Mouse (Mus musculus): ENCODE measurements around the gene Mecom. TPM values are rescaled to one million over a fixed set of nuclear protein-coding genes. Genes with fewer than 3 reads are reported as not detected.

The Mecom gene
- polyA plus RNA-seq, 1 experiment from 2014 or later = 218 TPM

GRCm38 (mm10) chr3:30276099-30276498 is 271.7 kb downstream of the Mecom start:
- H3K4me2 ChIP-seq (ENCODE audit: low read depth, severe bottlenecking) = no peak overlapping the region
- no peaks in the 10 kb centered on the region for H3K36me3 ChIP-seq (ENCODE audit: control insufficient read depth, insufficient read depth, low read length)
- ATAC-seq (ENCODE audit: insufficient number of reproducible peaks, low FRiP score, low TSS enrichment, low read depth) (no peak), DNase-seq (ENCODE audit: low spot score) (no peak)
- WGBS = 90% methylated on average over 8 of the region's 8 CpGs
- no peak overlapping the region for H3K27ac ChIP-seq (replicated peaks; ENCODE audit: low read depth, low read length)
- H3K9me3 ChIP-seq (ENCODE audit: control insufficient read depth, low read length) = no peaks in the 10 kb centered on the region
- no peak overlapping the region for H3K9ac ChIP-seq (ENCODE audit: low read length)
- no peak overlapping the region for H3K4me3 ChIP-seq (ENCODE audit: low read depth, low read length)
- H3K4me1 ChIP-seq (ENCODE audit: control insufficient read depth, insufficient read depth, low read length) = 0 out of 2 replicates have a peak, but pooled peaks cover 7% of the 10 kb centered on the region
- H3K27me3 ChIP-seq (ENCODE audit: control insufficient read depth, insufficient read depth, low read length) = no peaks in the 10 kb centered on the region

GRCm38 (mm10) chr3:30269253-30269652 is 278.6 kb downstream of the Mecom start:
- ATAC-seq (ENCODE audit: insufficient number of reproducible peaks, low FRiP score, low TSS enrichment, low read depth) = no peak
- 71% methylated on average over 3 of the region's 3 CpGs for WGBS
- Histone ChIP-seq H3K4me2 (ENCODE audit: low read depth, severe bottlenecking) (no peak overlapping the region), H3K4me1 (ENCODE audit: control insufficient read depth, insufficient read depth, low read length) (0 out of 2 replicates have a peak, but pooled peaks cover under 1% of the 10 kb centered on the region), H3K36me3 (ENCODE audit: control insufficient read depth, insufficient read depth, low read length) (no peaks in the 10 kb centered on the region), H3K4me3 (ENCODE audit: low read depth, low read length) (no peak overlapping the region), H3K27ac (replicated peaks; ENCODE audit: low read depth, low read length) (no peak overlapping the region), H3K27me3 (ENCODE audit: control insufficient read depth, insufficient read depth, low read length) (no peaks in the 10 kb centered on the region), H3K9me3 (ENCODE audit: control insufficient read depth, low read length) (no peaks in the 10 kb centered on the region), H3K9ac (ENCODE audit: low read length) (no peak overlapping the region)
- no peak for DNase-seq (ENCODE audit: low spot score)

DNA sequence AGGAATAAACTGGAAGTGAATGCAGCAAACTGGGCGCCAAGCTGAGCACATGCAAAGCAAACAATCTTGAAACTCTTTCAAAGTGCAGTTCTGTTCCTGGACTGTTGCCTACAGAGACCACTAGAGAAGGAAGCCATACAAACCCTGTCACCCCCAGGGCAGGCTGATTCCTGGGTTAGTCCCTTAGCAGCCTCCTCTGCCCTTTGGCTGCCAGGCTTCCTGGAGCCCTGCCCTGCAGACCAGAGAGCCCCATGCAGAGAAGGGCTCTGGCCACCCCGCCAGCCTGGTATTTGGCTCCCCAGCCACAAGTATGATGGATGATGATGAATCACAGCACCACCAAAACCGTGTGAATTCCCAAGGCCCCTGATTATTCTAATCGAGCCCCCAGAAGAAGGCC is 286.9 kb downstream of the Mecom start:
- DNase-seq (ENCODE audit: low spot score) = no peak
- H3K4me2 ChIP-seq (ENCODE audit: low read depth, severe bottlenecking) = no peak overlapping the region
- no peak overlapping the region; the same call in 1 of the 2 replicates for H3K27ac ChIP-seq (replicated peaks; ENCODE audit: low read depth, low read length)
- H3K9ac ChIP-seq (ENCODE audit: low read length) = no peak overlapping the region
- H3K9me3 ChIP-seq (ENCODE audit: control insufficient read depth, low read length) = no peaks in the 10 kb centered on the region
- H3K4me3 ChIP-seq (ENCODE audit: low read depth, low read length) = no peak overlapping the region
- WGBS = 32% methylated on average over 4 of the region's 4 CpGs
- H3K27me3 ChIP-seq (ENCODE audit: control insufficient read depth, insufficient read depth, low read length) = no peaks in the 10 kb centered on the region
- ATAC-seq (ENCODE audit: insufficient number of reproducible peaks, low FRiP score, low TSS enrichment, low read depth) = no peak
- H3K4me1 ChIP-seq (ENCODE audit: control insufficient read depth, insufficient read depth, low read length) = peaks cover 12% of the 10 kb centered on the region
- no peaks in the 10 kb centered on the region for H3K36me3 ChIP-seq (ENCODE audit: control insufficient read depth, insufficient read depth, low read length)

DNA sequence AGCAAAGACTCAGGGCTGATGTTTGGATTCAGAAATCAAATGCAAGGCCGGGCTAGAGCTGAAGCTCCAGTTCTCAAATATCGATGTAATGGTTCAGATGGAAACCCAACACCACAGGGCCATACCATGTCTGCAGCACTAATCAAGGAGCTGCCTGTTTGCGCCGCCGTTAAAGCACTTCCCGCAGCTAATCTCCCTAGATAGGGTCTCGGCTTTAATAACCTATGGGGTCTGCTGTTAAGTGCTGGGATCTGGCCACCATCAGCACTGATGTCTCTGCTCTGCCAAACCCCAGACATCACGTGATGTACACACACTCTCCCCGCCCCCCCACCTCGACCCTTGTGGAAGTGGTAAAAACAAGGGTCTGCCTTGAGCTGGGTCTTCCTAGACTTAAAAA is 289.4 kb downstream of the Mecom start:
- no peak overlapping the region for H3K4me2 ChIP-seq (ENCODE audit: low read depth, severe bottlenecking)
- ATAC-seq (ENCODE audit: insufficient number of reproducible peaks, low FRiP score, low TSS enrichment, low read depth) (peak; percentile 88), DNase-seq (ENCODE audit: low spot score) (peak; percentile 67)

GRCm38 (mm10) chr3:30257776-30258175 is 290.0 kb downstream of the Mecom start:
- H3K9me3 ChIP-seq (ENCODE audit: control insufficient read depth, low read length) = no peaks in the 10 kb centered on the region
- DNase-seq (ENCODE audit: low spot score) = no peak
- H3K4me3 ChIP-seq (ENCODE audit: low read depth, low read length) = no peak overlapping the region
- H3K4me2 ChIP-seq (ENCODE audit: low read depth, severe bottlenecking) = no peak overlapping the region
- H3K27ac ChIP-seq (replicated peaks; ENCODE audit: low read depth, low read length) = no peak overlapping the region; the same call in 1 of the 2 replicates
- no peaks in the 10 kb centered on the region for H3K36me3 ChIP-seq (ENCODE audit: control insufficient read depth, insufficient read depth, low read length)
- 48% methylated on average over 5 of the region's 5 CpGs for WGBS
- no peak overlapping the region for H3K9ac ChIP-seq (ENCODE audit: low read length)
- no peaks in the 10 kb centered on the region for H3K27me3 ChIP-seq (ENCODE audit: control insufficient read depth, insufficient read depth, low read length)
- H3K4me1 ChIP-seq (ENCODE audit: control insufficient read depth, insufficient read depth, low read length) = peaks cover 12% of the 10 kb centered on the region
- ATAC-seq (ENCODE audit: insufficient number of reproducible peaks, low FRiP score, low TSS enrichment, low read depth) = no peak

More for the DNA sequence above, 289.4 kb downstream of the Mecom start:
- Histone ChIP-seq H3K4me1 (ENCODE audit: control insufficient read depth, insufficient read depth, low read length) (peaks cover 12% of the 10 kb centered on the region), H3K36me3 (ENCODE audit: control insufficient read depth, insufficient read depth, low read length) (no peaks in the 10 kb centered on the region), H3K27me3 (ENCODE audit: control insufficient read depth, insufficient read depth, low read length) (no peaks in the 10 kb centered on the region), H3K27ac (replicated peaks; ENCODE audit: low read depth, low read length) (peak overlapping the region; percentile 48; the same call in 1 of the 2 replicates), H3K4me3 (ENCODE audit: low read depth, low read length) (no peak overlapping the region), H3K9ac (ENCODE audit: low read length) (no peak overlapping the region), H3K9me3 (ENCODE audit: control insufficient read depth, low read length) (no peaks in the 10 kb centered on the region)
- WGBS = 9% methylated on average over 10 of the region's 10 CpGs

DNA sequence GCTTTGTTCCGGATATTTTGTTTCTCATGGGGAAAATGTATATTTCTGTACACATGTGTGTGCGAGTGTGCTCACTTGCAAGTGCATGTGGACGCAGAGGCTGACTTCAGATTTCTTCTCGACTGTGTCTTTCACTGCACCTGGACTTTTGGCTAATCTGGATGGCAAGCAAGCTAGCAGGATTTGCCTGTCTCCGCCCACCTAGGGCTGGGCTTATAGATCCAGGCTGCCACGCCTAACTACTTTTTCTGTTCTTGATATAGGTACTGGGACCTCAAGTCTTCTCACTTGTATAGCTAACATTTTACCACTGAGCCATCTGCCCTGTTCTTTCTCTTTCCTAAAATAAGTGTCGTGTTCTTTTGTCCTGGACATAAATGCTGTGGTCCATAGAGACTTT is 290.9 kb downstream of the Mecom start:
- no peak overlapping the region for H3K4me3 ChIP-seq (ENCODE audit: low read depth, low read length)
- 84% methylated on average over 7 of the region's 7 CpGs for WGBS
- H3K4me2 ChIP-seq (ENCODE audit: low read depth, severe bottlenecking) = no peak overlapping the region
- DNase-seq (ENCODE audit: low spot score) (no peak), ATAC-seq (ENCODE audit: insufficient number of reproducible peaks, low FRiP score, low TSS enrichment, low read depth) (no peak)
- H3K9me3 ChIP-seq (ENCODE audit: control insufficient read depth, low read length) = no peaks in the 10 kb centered on the region
- H3K4me1 ChIP-seq (ENCODE audit: control insufficient read depth, insufficient read depth, low read length) = peaks cover 12% of the 10 kb centered on the region
- H3K36me3 ChIP-seq (ENCODE audit: control insufficient read depth, insufficient read depth, low read length) = no peaks in the 10 kb centered on the region
- H3K27ac ChIP-seq (replicated peaks; ENCODE audit: low read depth, low read length) = no peak overlapping the region
- no peaks in the 10 kb centered on the region for H3K27me3 ChIP-seq (ENCODE audit: control insufficient read depth, insufficient read depth, low read length)
- no peak overlapping the region for H3K9ac ChIP-seq (ENCODE audit: low read length)

DNA sequence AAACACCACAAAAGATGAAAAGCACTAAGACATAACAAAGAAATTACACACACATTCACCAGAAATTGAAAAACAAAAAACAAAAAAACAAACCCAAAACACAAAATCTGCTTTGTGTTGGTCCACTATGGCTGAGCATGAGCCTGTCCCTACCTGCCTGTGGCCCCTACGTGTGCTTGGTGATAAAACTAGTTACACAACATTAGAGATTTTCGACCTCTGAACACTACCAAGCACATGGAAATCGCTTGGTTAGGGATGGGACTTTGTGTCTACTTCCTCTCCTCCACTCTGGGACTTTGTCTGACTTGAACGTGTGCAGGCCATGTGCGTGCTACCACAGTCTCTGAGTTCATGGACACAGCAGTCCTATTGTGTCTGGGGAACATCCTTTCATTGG is 292.0 kb downstream of the Mecom start:
- ATAC-seq (ENCODE audit: insufficient number of reproducible peaks, low FRiP score, low TSS enrichment, low read depth) (no peak), DNase-seq (ENCODE audit: low spot score) (no peak)
- Histone ChIP-seq H3K36me3 (ENCODE audit: control insufficient read depth, insufficient read depth, low read length) (no peaks in the 10 kb centered on the region), H3K4me2 (ENCODE audit: low read depth, severe bottlenecking) (no peak overlapping the region), H3K9ac (ENCODE audit: low read length) (no peak overlapping the region), H3K4me1 (ENCODE audit: control insufficient read depth, insufficient read depth, low read length) (peaks cover 7% of the 10 kb centered on the region), H3K4me3 (ENCODE audit: low read depth, low read length) (no peak overlapping the region), H3K27me3 (ENCODE audit: control insufficient read depth, insufficient read depth, low read length) (no peaks in the 10 kb centered on the region), H3K27ac (replicated peaks; ENCODE audit: low read depth, low read length) (no peak overlapping the region), H3K9me3 (ENCODE audit: control insufficient read depth, low read length) (no peaks in the 10 kb centered on the region)
- WGBS = 86% methylated on average over 5 of the region's 5 CpGs

DNA sequence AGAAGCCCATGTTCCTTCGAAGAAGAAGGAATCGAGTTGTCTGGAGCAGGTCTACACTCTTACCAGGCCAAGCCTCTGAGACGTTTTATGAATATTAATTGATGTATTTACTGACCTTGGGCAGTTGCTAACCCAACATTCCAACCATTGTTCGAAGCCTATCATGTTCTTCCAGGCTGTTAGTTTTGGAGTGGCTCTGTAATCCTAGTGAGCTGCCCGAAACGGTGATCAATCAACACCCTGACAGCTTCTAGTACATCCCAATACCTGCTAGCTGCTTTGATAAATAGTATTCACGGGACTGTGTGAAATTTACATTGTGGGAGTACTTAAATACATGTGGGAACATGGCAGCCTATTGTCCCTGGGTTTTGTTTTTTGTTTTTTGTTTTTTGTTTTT is 293.4 kb downstream of the Mecom start:
- H3K9ac ChIP-seq (ENCODE audit: low read length) = no peak overlapping the region
- no peak overlapping the region for H3K4me2 ChIP-seq (ENCODE audit: low read depth, severe bottlenecking)
- DNase-seq (ENCODE audit: low spot score) (no peak), ATAC-seq (ENCODE audit: insufficient number of reproducible peaks, low FRiP score, low TSS enrichment, low read depth) (no peak)
- H3K4me1 ChIP-seq (ENCODE audit: control insufficient read depth, insufficient read depth, low read length) = peaks cover 6% of the 10 kb centered on the region; the same call in 1 of the 2 replicates
- no peak overlapping the region for H3K27ac ChIP-seq (replicated peaks; ENCODE audit: low read depth, low read length)
- no peaks in the 10 kb centered on the region for H3K27me3 ChIP-seq (ENCODE audit: control insufficient read depth, insufficient read depth, low read length)
- 73% methylated on average over 7 of the region's 7 CpGs for WGBS
- no peaks in the 10 kb centered on the region for H3K9me3 ChIP-seq (ENCODE audit: control insufficient read depth, low read length)
- no peaks in the 10 kb centered on the region for H3K36me3 ChIP-seq (ENCODE audit: control insufficient read depth, insufficient read depth, low read length)
- H3K4me3 ChIP-seq (ENCODE audit: low read depth, low read length) = no peak overlapping the region

DNA sequence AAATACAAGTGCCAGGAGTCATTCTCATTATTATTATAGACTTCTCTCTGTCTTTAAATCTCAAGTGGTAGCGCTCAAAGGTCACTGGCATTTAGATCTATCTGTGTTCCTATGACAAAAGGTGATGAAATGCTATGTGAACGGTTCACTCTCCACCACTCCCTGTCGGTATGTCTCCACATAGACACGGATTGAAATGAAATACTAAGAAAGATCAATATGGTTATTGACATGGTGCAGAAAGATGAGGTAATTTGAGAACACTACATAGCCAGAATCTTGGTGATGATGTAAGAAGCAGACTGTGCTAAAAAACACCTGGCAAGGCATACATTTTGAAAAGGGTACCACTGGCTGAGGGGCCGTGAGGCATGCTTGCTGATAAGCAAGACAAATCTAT is 294.1 kb downstream of the Mecom start:
- Histone ChIP-seq H3K27ac (replicated peaks; ENCODE audit: low read depth, low read length) (no peak overlapping the region), H3K4me2 (ENCODE audit: low read depth, severe bottlenecking) (no peak overlapping the region), H3K27me3 (ENCODE audit: control insufficient read depth, insufficient read depth, low read length) (no peaks in the 10 kb centered on the region), H3K36me3 (ENCODE audit: control insufficient read depth, insufficient read depth, low read length) (no peaks in the 10 kb centered on the region), H3K4me1 (ENCODE audit: control insufficient read depth, insufficient read depth, low read length) (peaks cover 9% of the 10 kb centered on the region; the same call in 1 of the 2 replicates), H3K9ac (ENCODE audit: low read length) (no peak overlapping the region), H3K4me3 (ENCODE audit: low read depth, low read length) (no peak overlapping the region), H3K9me3 (ENCODE audit: control insufficient read depth, low read length) (no peaks in the 10 kb centered on the region)
- ATAC-seq (ENCODE audit: insufficient number of reproducible peaks, low FRiP score, low TSS enrichment, low read depth) = no peak
- no peak for DNase-seq (ENCODE audit: low spot score)
- 87% methylated on average over 5 of the region's 5 CpGs for WGBS

All from limb, embryonic 11.5 days (tissue).